Comparison of ENCODE assay signal across 14 mouse cellular contexts in genomic region chr5:151412666-151413463, GRCm38 (mm10). TPM values are rescaled to one million over a fixed set of nuclear protein-coding genes. Genes with fewer than 3 reads are reported as not detected.
DNase-seq lines count a peak whose midpoint lies in the region; ATAC-seq and TF ChIP-seq lines count a peak whose summit lies in the region.
"Had no signal": no experiment of that assay in that cellular context is flagged by ENCODE, and none has a peak within 500 bp of the region (broad histone marks: within the 10 kb centered on the region; RNA-seq: fewer than 3 reads in every experiment).

No protein-coding gene starts in this region.

- H3K36me3 ChIP-seq in heart, postnatal 0 days (replicated peaks; ENCODE audit: control insufficient read depth, insufficient read depth, low read length) = no peaks in the 10 kb centered on the region
- no peaks in the 10 kb centered on the region for H3K36me3 ChIP-seq in midbrain, embryonic 15.5 days (replicated peaks)
- no peaks in the 10 kb centered on the region for H3K36me3 ChIP-seq in midbrain, embryonic 16.5 days (ENCODE audit: control insufficient read depth, insufficient read depth, low read length)

- DNase-seq in heart, postnatal 0 days (ENCODE audit: low spot score) = no peak
- DNase-seq in heart, postnatal 25 days (ENCODE audit: low spot score) = no peak
- DNase-seq in c-Kit-positive CD71-positive TER-119-positive erythroid progenitor cells, embryonic 14.5 days (ENCODE audit: low spot score) = peak; percentile 54
- DNase-seq in cerebellum, adult 9-11 months = no peak
- no peak for DNase-seq in left cerebral cortex, adult 2 months (ENCODE audit: extremely low spot score in 1 of 2, low spot score in 2 of 2)
- DNase-seq: adrenal gland, postnatal 10 days; cerebellum, postnatal 36 days; left cerebral cortex, postnatal 4 days; midbrain, embryonic 14.5 days had no signal

- TF ChIP-seq CTCF in heart, postnatal 0 days (IDR thresholded peaks at IDR 0.05; ENCODE audit: low read depth) = no peak
- no peak for TF ChIP-seq CTCF in left cerebral cortex, adult 2 months (IDR thresholded peaks at IDR 0.05)

- ATAC-seq in heart, postnatal 0 days (ENCODE audit: insufficient read depth, low read depth) = no peak
- ATAC-seq in midbrain, embryonic 15.5 days (replicated peaks) = no peak
- ATAC-seq in midbrain, embryonic 16.5 days = no peak
- ATAC-seq in megakaryocyte progenitor cell, adult 5-6 weeks (replicated peaks; ENCODE audit: poor library complexity) = peak; percentile 51

- H3K9me3 ChIP-seq in heart, postnatal 0 days (replicated peaks; ENCODE audit: control insufficient read depth, low read length) = no peaks in the 10 kb centered on the region
- no peaks in the 10 kb centered on the region for H3K9me3 ChIP-seq in midbrain, embryonic 15.5 days
- H3K9me3 ChIP-seq in midbrain, embryonic 16.5 days (replicated peaks; ENCODE audit: control insufficient read depth, low read length, poor library complexity, severe bottlenecking) = no peaks in the 10 kb centered on the region

- intact Hi-C loops in heart, postnatal 25 days (cut with DNase I) = no loop called here
- intact Hi-C loops in left cerebral cortex, adult 2 months (cut with DNase I) = no loop called here

- no peak overlapping the region for H3K4me3 ChIP-seq in heart, postnatal 0 days (ENCODE audit: low read depth, low read length)
- H3K4me3 ChIP-seq in midbrain, embryonic 15.5 days = no peak overlapping the region
- H3K4me3 ChIP-seq in midbrain, embryonic 16.5 days (ENCODE audit: low read depth, low read length) = no peak overlapping the region
- no peak overlapping the region for H3K4me3 ChIP-seq in left cerebral cortex, adult 2 months

- TF ChIP-seq EP300 in heart, postnatal 0 days (IDR thresholded peaks at IDR 0.05; ENCODE audit: low read depth) = no peak

- 37% methylated on average over 11 of the region's 11 CpGs for WGBS in heart, postnatal 0 days
- 58% methylated on average over 11 of the region's 11 CpGs for WGBS in midbrain, embryonic 15.5 days
- WGBS in midbrain, embryonic 16.5 days = 57% methylated on average over 11 of the region's 11 CpGs

- 0 out of 2 replicates have a peak overlapping the region, but pooled peaks have one; percentile 3 for H3K27ac ChIP-seq in heart, postnatal 0 days (ENCODE audit: low read depth)
- 0 out of 2 replicates have a peak overlapping the region, but pooled peaks have one; percentile 12 for H3K27ac ChIP-seq in midbrain, embryonic 15.5 days
- no peak overlapping the region for H3K27ac ChIP-seq in midbrain, embryonic 16.5 days (ENCODE audit: low read length)
- H3K27ac ChIP-seq in left cerebral cortex, adult 2 months = no peak overlapping the region

- no peak overlapping the region for H3K4me2 ChIP-seq in heart, postnatal 0 days (ENCODE audit: low read depth, low read length)
- no peak overlapping the region for H3K4me2 ChIP-seq in midbrain, embryonic 15.5 days
- H3K4me2 ChIP-seq in midbrain, embryonic 16.5 days (ENCODE audit: low read length) = no peak overlapping the region

- 0 out of 2 replicates have a peak, but pooled peaks cover 3% of the 10 kb centered on the region for H3K4me1 ChIP-seq in heart, postnatal 0 days (ENCODE audit: control insufficient read depth, insufficient read depth)
- H3K4me1 ChIP-seq in midbrain, embryonic 15.5 days = peaks cover 16% of the 10 kb centered on the region
- no peaks in the 10 kb centered on the region for H3K4me1 ChIP-seq in midbrain, embryonic 16.5 days (ENCODE audit: control insufficient read depth, insufficient read depth, low read length)

- H3K27me3 ChIP-seq in heart, postnatal 0 days (ENCODE audit: control insufficient read depth, insufficient read depth, low read length) = no peaks in the 10 kb centered on the region
- no peaks in the 10 kb centered on the region for H3K27me3 ChIP-seq in midbrain, embryonic 15.5 days (replicated peaks)
- H3K27me3 ChIP-seq in midbrain, embryonic 16.5 days (ENCODE audit: control insufficient read depth, insufficient read depth, low read depth, low read length) = no peaks in the 10 kb centered on the region

- H3K9ac ChIP-seq in heart, postnatal 0 days (replicated peaks; ENCODE audit: low read depth, low read length) = no peak overlapping the region
- H3K9ac ChIP-seq in midbrain, embryonic 15.5 days = no peak overlapping the region
- H3K9ac ChIP-seq in midbrain, embryonic 16.5 days (ENCODE audit: low read depth, low read length) = no peak overlapping the region

RNA-seq across cellular contexts. Expression of gene Gm42906, which starts 15.1 kb away (rescaled TPM):
- not detected in 2 replicates for total RNA-seq in heart, postnatal 0 days (2014; rRNA removed; ENCODE audit: low replicate concordance)
- not detected in 2 replicates for polyA plus RNA-seq in heart, postnatal 0 days (2015; fragmentation: Nextera tagmentation; extraction: Ambion mirVana)
- total RNA-seq in heart, postnatal 25 days (2021) = 1 to 10 TPM; 4.9 to 6.9 TPM
- not detected in 2 replicates for polyA plus RNA-seq in midbrain, embryonic 15.5 days (2015; fragmentation: Nextera tagmentation; extraction: Ambion mirVana)
- not detected in 2 replicates for polyA plus RNA-seq in midbrain, embryonic 16.5 days (2015; fragmentation: Nextera tagmentation; extraction: Ambion mirVana)
- not detected in 2 replicates for total RNA-seq in megakaryocyte progenitor cell, adult 5-6 weeks (2015)
- total RNA-seq in megakaryocyte progenitor cell, adult 5-6 weeks (2017) = not detected in 2 replicates
- not detected for total RNA-seq in left cerebral cortex, adult 2 months (2021)
- total RNA-seq: adrenal gland, postnatal 10 days; layer of hippocampus, adult 8-10 months; left cerebral cortex, postnatal 4 days had no signal
- polyA plus RNA-seq: hindbrain, embryonic 11.5 days; midbrain, embryonic 14.5 days had no signal

Comparison
In these comparisons a context has a peak if more than half of its experiments do, and no peak if none do; other contexts are left out.
1. H3K27ac ChIP-seq: peak in heart, postnatal 0 days (single experiment) and midbrain, embryonic 15.5 days (single experiment); none in midbrain, embryonic 16.5 days (single experiment) and left cerebral cortex, adult 2 months (single experiment).